8 mouse cellular contexts compared by ENCODE assay signal in the genomic region with DNA sequence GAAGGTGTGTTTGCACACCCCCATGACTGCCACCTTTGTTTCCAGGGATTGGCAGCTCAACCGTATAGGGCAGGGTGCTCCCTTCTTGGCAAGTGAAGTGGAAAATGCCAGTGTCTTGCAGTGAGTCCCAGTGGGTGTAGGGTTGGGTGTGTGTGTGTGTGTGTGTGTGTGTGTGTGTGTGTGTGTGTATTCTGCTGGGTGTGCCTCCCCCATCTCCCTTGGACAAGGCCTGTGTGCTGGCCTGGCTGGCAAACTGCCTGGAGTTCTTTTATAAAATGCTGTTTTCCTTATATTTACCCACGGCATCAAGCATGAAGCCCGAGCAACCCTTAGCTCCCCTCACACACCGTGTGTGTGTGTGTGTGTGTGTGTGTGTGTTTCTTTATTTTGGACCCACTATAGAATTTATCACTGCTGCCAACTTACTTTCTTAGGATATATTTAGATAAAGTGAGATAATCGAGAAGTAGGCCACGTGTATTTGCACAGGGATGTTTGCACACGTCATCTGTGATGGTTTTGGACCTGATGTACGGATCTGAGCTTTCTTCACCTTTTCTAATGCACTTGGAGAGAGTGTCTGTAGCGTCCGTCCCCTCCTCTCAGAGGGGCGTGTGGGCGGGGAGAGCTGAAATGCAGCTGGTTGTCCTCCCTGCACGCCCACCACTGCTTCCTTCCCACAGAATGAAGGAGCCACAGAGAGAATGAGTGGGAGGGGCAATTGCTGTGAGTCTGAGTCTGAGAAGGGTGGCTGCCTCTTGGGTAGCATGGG.
DNase-seq lines count a peak whose midpoint lies in the region; ATAC-seq and TF ChIP-seq lines count a peak whose summit lies in the region.

No protein-coding gene starts in this region.

- no peaks in the 10 kb centered on the region for H3K36me3 ChIP-seq in forebrain, postnatal 0 days (ENCODE audit: insufficient read depth)

- no peak overlapping the region for H3K9ac ChIP-seq in forebrain, postnatal 0 days

- no peak for TF ChIP-seq CTCF in layer of hippocampus, adult 2 months (conservative IDR thresholded peaks at IDR 0.05)
- TF ChIP-seq CTCF in forebrain, postnatal 0 days (IDR thresholded peaks at IDR 0.05; ENCODE audit: low read depth), result no peak

- H3K9me3 ChIP-seq in forebrain, postnatal 0 days (ENCODE audit: low read length), result no peaks in the 10 kb centered on the region

- ATAC-seq in forebrain, postnatal 0 days, result peak; percentile 17; the same call in 1 of the 2 replicates
- no peak for ATAC-seq in erythroblast, adult 5-6 weeks (replicated peaks; ENCODE audit: low FRiP score, poor library complexity, severe bottlenecking)

- no peaks in the 10 kb centered on the region for H3K27me3 ChIP-seq in forebrain, postnatal 0 days (ENCODE audit: insufficient read depth, low read length)

- no peak overlapping the region for H3K4me3 ChIP-seq in layer of hippocampus, adult 2 months
- H3K4me3 ChIP-seq in forebrain, postnatal 0 days (ENCODE audit: low read depth, low read length), result no peak overlapping the region

- H3K27ac ChIP-seq in layer of hippocampus, adult 2 months, result peak overlapping the region; percentile 33; the same call in 1 of the 2 replicates
- no peak overlapping the region for H3K27ac ChIP-seq in forebrain, postnatal 0 days (ENCODE audit: low read depth, low read length)

- 25% methylated on average over 13 of the region's 13 CpGs for WGBS in forebrain, postnatal 0 days

- intact Hi-C loops in gastrocnemius, postnatal 36 days (cut with DNase I), result no loop called here

- no peak overlapping the region for H3K4me2 ChIP-seq in forebrain, postnatal 0 days (ENCODE audit: low read depth)

- DNase-seq in layer of hippocampus, adult 2 months (ENCODE audit: low spot score in 2 of 2), result peak in 1 of 2 experiments; percentile 49
- no peak for DNase-seq in layer of hippocampus, postnatal 25 days (ENCODE audit: extremely low spot score in 1 of 2, low spot score in 1 of 2)
- peak; percentile 78 for DNase-seq in brain, adult 2 months (ENCODE audit: low read depth, low spot score)
- DNase-seq in forebrain, postnatal 0 days, result no peak
- DNase-seq in lung, postnatal 10 days, result peak; percentile 59
- no peak for DNase-seq in embryo, embryonic 10 days (ENCODE audit: low spot score)
- DNase-seq in gastrocnemius, postnatal 36 days, result no peak

- peaks cover 21% of the 10 kb centered on the region; the same call in 1 of the 2 replicates for H3K4me1 ChIP-seq in forebrain, postnatal 0 days (ENCODE audit: insufficient read depth)

Comparison
In these comparisons a context has a peak if more than half of its experiments do, and no peak if none do; other contexts are left out.
1. DNase-seq: peak in brain, adult 2 months (single experiment) and lung, postnatal 10 days (single experiment); none in layer of hippocampus, postnatal 25 days (0 of 2), forebrain, postnatal 0 days (single experiment), embryo, embryonic 10 days (single experiment) and gastrocnemius, postnatal 36 days (0 of 2).